Mouse (Mus musculus) heart, embryonic 11.5 days (tissue): Measurements from ENCODE around the gene Trpm4. TPM values are rescaled to one million over a fixed set of nuclear protein-coding genes. Genes with fewer than 3 reads are reported as not detected.
"Not testable (repeated sequence)": the region's sequence is repeated elsewhere in the genome, so short reads cannot be mapped to it uniquely, and the experiment has no call there.

ENCODE experiments used
- ATAC-seq: fragments of 200-750 bp; cut with Nextera tagmentation; replicated peaks from 2 replicates; pipeline ENCODE4 v1.8.0; 2017; ENCODE audit warnings: moderate library complexity; ENCODE audit not compliant: insufficient number of reproducible peaks, low FRiP score, low TSS enrichment
- H3K27ac ChIP-seq: fragments of 300-500 bp; sonication (generic); 2 replicates; pipeline ENCODE4 v1.5.1; 2014; ENCODE audit warnings: mild to moderate bottlenecking, low read depth, low read length
- H3K27me3 ChIP-seq: fragments of 300-500 bp; sonication (generic); 2 replicates; pipeline ENCODE4 v1.6.1; 2014; ENCODE audit warnings: mild to moderate bottlenecking, low read length, mixed read lengths; ENCODE audit not compliant: control insufficient read depth, insufficient read depth
- H3K36me3 ChIP-seq: fragments of 300-500 bp; sonication (generic); 2 replicates; pipeline ENCODE4 v1.6.1; 2014; ENCODE audit warnings: mild to moderate bottlenecking, low read length, moderate library complexity, mixed read lengths; ENCODE audit not compliant: control insufficient read depth, insufficient read depth
- H3K4me1 ChIP-seq: fragments of 300-500 bp; sonication (generic); 2 replicates; pipeline ENCODE4 v1.6.1; 2014; ENCODE audit warnings: low read length; ENCODE audit not compliant: control insufficient read depth, insufficient read depth
- H3K4me2 ChIP-seq: fragments of 300-500 bp; sonication (generic); 2 replicates; pipeline ENCODE4 v1.6.1; 2014; ENCODE audit warnings: mild to moderate bottlenecking, moderate library complexity
- H3K4me3 ChIP-seq: fragments of 300-500 bp; sonication (generic); 2 replicates; pipeline ENCODE4 v1.5.1; 2014; ENCODE audit warnings: low read depth, low read length
- H3K9ac ChIP-seq: fragments of 300-500 bp; sonication (generic); 2 replicates; pipeline ENCODE4 v1.6.1; 2014; ENCODE audit warnings: mild to moderate bottlenecking, low read depth, low read length, moderate library complexity
- H3K9me3 ChIP-seq: fragments of 300-500 bp; sonication (generic); replicated peaks from 2 replicates; pipeline ENCODE4 v1.6.1; 2016; ENCODE audit warnings: low read length; ENCODE audit not compliant: control insufficient read depth
- WGBS: fragments of 180-500 bp; shearing (Covaris S2); extraction: QIAGEN DNeasy Blood & Tissue Kit; methylation state at CpG from one replicate; pipeline ENCODE4 v1.1.7; 2014; ENCODE audit not compliant: insufficient replicate concordance; 5-methylcytosine and 5-hydroxymethylcytosine counted together
- polyA plus RNA-seq: library from polyadenylated mRNA; unstranded; fragments of >200 nt; fragmentation: Nextera tagmentation; extraction: Ambion mirVana; gene quantifications from 2 replicates; pipeline ENCODE4 v1.2.1, GENCODE M21; 2014

Gene Trpm4
- polyA plus RNA-seq, 1 experiment from 2014 or later: 9.8 TPM

DNA sequence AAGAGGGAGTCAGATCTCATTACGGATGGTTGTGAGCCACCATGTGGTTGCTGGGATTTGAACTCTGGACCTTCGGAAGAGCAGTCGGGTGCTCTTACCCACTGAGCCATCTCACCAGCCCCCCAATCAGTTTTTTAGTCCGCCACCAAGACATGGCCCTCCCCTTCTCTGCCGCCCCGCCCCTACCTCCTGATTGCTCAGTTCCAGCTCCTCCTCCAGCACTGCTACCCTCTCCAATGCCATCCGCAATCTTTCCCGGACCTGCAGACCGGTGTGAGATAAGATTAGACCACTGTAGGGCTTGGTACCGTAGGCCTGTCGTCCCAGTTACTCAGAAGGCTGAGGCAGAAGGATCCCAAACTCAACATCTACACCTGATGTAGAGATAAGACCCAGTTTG is 25.5 kb upstream of the Trpm4 start:
- H3K36me3 ChIP-seq, H3K9me3 ChIP-seq, H3K9ac ChIP-seq, H3K27ac ChIP-seq, H3K4me1 ChIP-seq, H3K4me3 ChIP-seq, H3K4me2 ChIP-seq, ATAC-seq: not testable (repeated sequence)
- peaks cover 57% of the 10 kb centered on the region for H3K27me3 ChIP-seq
- 30% methylated on average over 8 of the region's 11 CpGs for WGBS

DNA sequence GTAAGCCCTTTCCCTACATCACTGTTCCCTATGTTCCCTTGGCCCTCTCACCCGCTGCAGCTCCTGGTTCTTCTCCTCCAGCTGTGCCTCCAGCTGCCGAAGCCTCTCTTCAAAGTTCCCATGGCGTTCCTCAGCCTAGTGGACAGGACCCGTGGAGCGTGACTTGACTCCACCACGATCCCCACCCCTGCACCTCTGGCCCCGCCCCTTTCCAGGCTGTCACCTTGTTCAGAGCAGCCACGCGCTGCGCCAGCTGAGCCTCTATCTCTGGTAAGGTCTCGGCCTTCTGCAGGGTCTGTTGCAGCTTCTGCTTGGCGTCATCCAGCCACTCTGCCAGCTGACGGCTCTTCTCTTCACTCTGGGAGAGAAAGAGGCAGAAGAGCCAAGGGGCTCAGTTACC is 22.5 kb upstream of the Trpm4 start:
- no peak overlapping the region for H3K27ac ChIP-seq
- no peaks in the 10 kb centered on the region for H3K4me1 ChIP-seq
- H3K27me3 ChIP-seq: peaks cover 38% of the 10 kb centered on the region
- no peaks in the 10 kb centered on the region for H3K9me3 ChIP-seq
- no peak overlapping the region; the same call in 1 of the 2 replicates for H3K4me3 ChIP-seq
- H3K36me3 ChIP-seq: no peaks in the 10 kb centered on the region
- no peak overlapping the region for H3K4me2 ChIP-seq
- WGBS: 45% methylated on average over 13 of the region's 13 CpGs
- ATAC-seq: no peak
- H3K9ac ChIP-seq: no peak overlapping the region

DNA sequence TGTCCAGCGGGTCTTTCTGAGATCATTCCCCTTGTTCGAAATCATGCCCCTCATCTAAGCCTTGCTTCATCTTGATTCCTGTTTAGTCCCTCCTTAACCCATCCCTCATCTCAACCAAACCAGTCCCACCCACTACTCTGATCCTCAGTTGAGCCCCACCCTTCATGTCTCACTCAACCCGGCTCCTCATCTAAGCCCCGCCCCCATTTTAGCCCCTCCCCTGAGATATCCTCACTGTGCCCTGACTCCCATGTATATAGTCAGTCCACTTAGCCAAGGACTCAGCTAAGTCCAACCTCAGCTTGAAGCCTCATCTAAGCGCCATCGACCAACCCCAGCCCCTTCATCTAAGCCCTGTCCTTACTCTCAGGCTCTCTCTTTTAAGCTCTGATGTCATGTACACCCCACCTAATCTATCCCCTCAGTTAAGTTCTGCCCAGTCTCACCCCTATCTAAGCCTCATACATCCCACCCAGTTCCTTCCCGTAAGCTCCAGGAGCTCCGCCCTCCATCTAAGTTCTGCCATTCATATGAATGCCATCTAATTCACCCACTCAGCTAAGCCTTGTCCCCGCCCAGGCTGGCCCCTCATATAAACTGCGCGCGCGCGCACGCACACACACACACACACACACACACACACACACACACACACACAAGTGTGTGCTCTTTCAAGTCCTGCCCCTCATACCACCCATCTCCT is 21.9 kb upstream of the Trpm4 start:
- Histone ChIP-seq H3K36me3 (no peaks in the 10 kb centered on the region), H3K27me3 (peaks cover 32% of the 10 kb centered on the region), H3K4me1 (no peaks in the 10 kb centered on the region), H3K9me3 (no peaks in the 10 kb centered on the region), H3K9ac (no peak overlapping the region), H3K27ac (no peak overlapping the region), H3K4me3 (no peak overlapping the region), H3K4me2 (no peak overlapping the region)
- peak; percentile 46; the same call in 1 of the 2 replicates for ATAC-seq
- WGBS: 67% methylated on average over 15 of the region's 15 CpGs

DNA sequence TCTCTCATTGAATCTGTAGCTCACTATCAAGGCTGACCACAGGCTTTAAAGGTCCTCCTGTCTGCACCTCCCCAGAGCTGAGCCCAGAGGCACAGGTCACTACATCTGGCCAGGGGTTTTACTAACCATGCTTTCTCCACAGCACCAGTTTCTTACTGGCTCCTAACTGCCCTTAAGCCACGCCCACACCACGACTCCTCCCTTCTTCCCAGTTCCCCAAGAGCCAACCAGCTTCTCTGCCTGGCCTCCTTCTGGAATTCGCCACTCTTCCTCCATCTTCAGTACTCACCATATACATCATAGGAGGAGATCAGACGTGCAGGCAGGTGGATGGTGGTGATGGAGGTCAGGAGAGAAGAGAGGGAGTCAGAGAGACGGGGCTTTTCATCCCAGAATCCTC is 19.5 kb upstream of the Trpm4 start:
- Histone ChIP-seq H3K4me1 (no peaks in the 10 kb centered on the region), H3K27me3 (peaks cover 19% of the 10 kb centered on the region), H3K36me3 (no peaks in the 10 kb centered on the region), H3K4me3 (no peak overlapping the region), H3K9me3 (no peaks in the 10 kb centered on the region), H3K9ac (no peak overlapping the region), H3K27ac (no peak overlapping the region), H3K4me2 (no peak overlapping the region)
- no peak for ATAC-seq
- WGBS: 15% methylated on average over 5 of the region's 5 CpGs

DNA sequence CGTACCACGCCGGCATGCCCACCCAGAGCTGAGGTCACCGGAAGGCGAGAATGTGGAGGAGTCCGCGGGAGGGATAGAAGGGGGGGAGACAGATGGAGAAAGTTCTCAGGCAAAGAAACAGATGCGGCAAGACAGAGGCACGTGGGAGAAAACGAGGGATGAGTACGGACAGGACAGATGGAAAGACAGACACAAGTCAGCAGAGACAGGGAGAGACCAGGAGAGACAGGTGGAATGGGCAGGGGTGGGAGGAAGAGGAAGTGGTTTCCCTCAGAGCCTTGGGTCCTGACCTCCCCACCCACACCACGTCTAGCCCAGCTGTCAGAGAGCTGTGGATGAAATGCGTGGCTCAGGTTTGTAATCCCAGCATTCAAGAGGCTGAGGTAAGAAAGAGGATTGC is 13.3 kb upstream of the Trpm4 start:
- no peak overlapping the region for H3K9ac ChIP-seq
- ATAC-seq: no peak
- no peaks in the 10 kb centered on the region for H3K36me3 ChIP-seq
- H3K4me2 ChIP-seq: no peak overlapping the region
- no peaks in the 10 kb centered on the region; the same call in 1 of the 2 replicates for H3K27me3 ChIP-seq
- H3K9me3 ChIP-seq: no peaks in the 10 kb centered on the region
- WGBS: 62% methylated on average over 13 of the region's 13 CpGs
- no peak overlapping the region for H3K4me3 ChIP-seq
- no peak overlapping the region for H3K27ac ChIP-seq
- H3K4me1 ChIP-seq: no peaks in the 10 kb centered on the region

DNA sequence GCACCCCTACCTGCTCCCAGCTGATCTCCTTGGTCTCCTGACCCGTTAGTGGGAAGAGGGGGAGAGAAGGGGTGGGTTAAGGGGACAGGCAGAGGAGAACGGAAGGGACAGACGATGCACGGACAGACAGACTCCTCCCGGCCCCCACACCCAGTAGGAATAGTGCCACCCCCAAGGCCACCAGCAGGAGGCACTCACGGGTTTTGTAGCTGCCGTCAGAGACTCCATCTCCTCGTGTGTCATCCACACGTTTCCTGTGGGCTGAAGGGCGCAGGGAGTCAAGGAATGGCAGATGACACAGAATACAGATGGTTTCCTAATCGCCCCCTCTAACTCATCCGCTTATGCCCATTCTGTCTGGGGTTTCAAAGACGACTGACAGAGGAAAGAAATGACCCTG is 10.0 kb upstream of the Trpm4 start:
- Histone ChIP-seq H3K27ac (no peak overlapping the region), H3K4me3 (no peak overlapping the region), H3K4me2 (no peak overlapping the region), H3K9me3 (no peaks in the 10 kb centered on the region), H3K9ac (no peak overlapping the region), H3K27me3 (no peaks in the 10 kb centered on the region), H3K4me1 (peaks cover 24% of the 10 kb centered on the region), H3K36me3 (no peaks in the 10 kb centered on the region)
- ATAC-seq: no peak
- 22% methylated on average over 13 of the region's 13 CpGs for WGBS

DNA sequence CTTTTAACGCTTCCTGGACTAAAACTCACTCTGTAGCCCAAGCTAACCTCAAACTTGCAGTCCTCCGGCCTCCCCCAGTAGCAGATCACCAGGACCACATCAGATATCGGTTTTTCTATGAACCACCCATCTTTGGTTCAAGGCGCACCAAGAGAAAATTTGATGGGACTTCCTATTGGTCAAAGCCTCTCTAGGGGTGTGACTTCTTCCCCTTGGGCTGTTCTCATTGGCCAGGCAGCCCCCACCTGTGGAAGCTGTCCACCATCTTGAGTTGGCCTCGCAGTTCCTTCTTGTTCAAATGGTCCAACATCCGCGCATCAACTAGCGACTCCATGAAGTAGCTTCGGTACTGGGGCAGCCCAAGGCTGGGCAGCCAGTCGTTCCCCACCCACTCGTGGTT is 8.5 kb upstream of the Trpm4 start:
- 91% methylated on average over 11 of the region's 11 CpGs for WGBS
- ATAC-seq: no peak
- no peak overlapping the region for H3K9ac ChIP-seq
- H3K9me3 ChIP-seq: no peaks in the 10 kb centered on the region
- no peak overlapping the region for H3K27ac ChIP-seq
- no peaks in the 10 kb centered on the region for H3K27me3 ChIP-seq
- no peak overlapping the region for H3K4me2 ChIP-seq
- peaks cover 29% of the 10 kb centered on the region for H3K4me1 ChIP-seq
- H3K4me3 ChIP-seq: no peak overlapping the region
- no peaks in the 10 kb centered on the region for H3K36me3 ChIP-seq

DNA sequence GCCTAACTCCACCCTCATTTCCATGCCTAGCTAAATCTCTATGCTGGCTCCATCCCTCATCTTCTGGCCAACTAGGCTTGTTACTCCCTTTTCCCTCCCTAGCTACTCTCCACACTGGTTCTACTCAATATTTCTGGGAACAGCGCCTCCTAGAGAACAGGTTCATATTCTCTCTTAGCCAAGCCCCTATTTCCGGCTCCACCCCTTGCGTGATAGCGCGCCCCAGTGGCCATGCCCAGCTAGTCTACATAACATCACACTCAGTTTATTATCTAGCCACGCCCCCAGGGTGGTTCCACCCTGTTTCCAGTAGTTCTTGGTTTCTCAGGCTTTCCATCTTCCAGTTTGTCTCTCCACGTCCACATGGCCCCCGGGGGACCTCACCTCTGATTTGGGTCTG is 7.7 kb upstream of the Trpm4 start:
- Histone ChIP-seq H3K9me3 (no peaks in the 10 kb centered on the region), H3K4me1 (peaks cover 29% of the 10 kb centered on the region), H3K4me3 (0 out of 2 replicates have a peak overlapping the region, but pooled peaks have one; percentile 54), H3K27ac (no peak overlapping the region), H3K27me3 (no peaks in the 10 kb centered on the region), H3K36me3 (no peaks in the 10 kb centered on the region), H3K9ac (no peak overlapping the region), H3K4me2 (peak overlapping the region; percentile 98)
- WGBS: 4% methylated on average over 8 of the region's 8 CpGs
- no peak for ATAC-seq

DNA sequence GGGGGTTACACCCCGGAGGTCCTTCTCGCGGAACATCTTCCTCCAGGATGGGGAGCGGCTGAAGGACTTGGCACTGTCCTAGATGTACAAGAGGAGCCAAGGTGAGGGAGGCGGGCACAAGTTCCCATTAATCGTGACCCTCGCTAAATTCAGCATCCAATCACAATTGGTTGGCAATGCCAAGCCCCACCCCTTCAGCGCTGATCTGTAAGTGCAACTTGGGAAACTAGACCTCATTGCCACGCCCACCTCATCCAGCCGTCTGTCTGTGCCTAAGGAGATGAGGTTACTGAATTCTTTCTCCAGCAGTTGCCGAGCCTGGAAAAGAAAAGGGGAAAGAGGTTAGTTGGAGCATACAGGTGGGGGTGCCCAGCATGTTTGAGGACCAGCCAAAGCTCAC is 7.1 kb upstream of the Trpm4 start:
- whole genome bisulfite sequencing: under 1% methylated on average over 11 of the region's 11 CpGs
- Histone ChIP-seq H3K27ac (no peak overlapping the region), H3K4me1 (peaks cover 30% of the 10 kb centered on the region), H3K4me3 (peak overlapping the region; percentile 54), H3K27me3 (no peaks in the 10 kb centered on the region), H3K9ac (peak overlapping the region; percentile 78), H3K9me3 (no peaks in the 10 kb centered on the region), H3K36me3 (no peaks in the 10 kb centered on the region), H3K4me2 (peak overlapping the region; percentile 98)
- ATAC-seq: no peak
